Mouse (Mus musculus): ENCODE measurements at regions not wholly inside any gene's neighbourhood (a gene's known extent, or its start where the extent isn't known, plus 50 kb on each side); places are given as distances from the start of the nearest gene placed in this dataset.

- no peak for DNase-seq
Measured at GRCm38 (mm10) chr14:48942882-48943281, 123.0 kb upstream of the Ap5m1 start.

GRCm38 (mm10) chr14:48930886-48931285 is 135.0 kb upstream of the Ap5m1 start:
- DNase-seq = no peak

GRCm38 (mm10) chr14:48925870-48926269 is 140.0 kb upstream of the Ap5m1 start:
- DNase-seq = no peak

- DNase-seq = peak; percentile 51 to 55
Measured at GRCm38 (mm10) chr14:48909420-48909819, 156.5 kb upstream of the Ap5m1 start.

- no peak for DNase-seq
Measured at GRCm38 (mm10) chr14:48907991-48908698, 157.8 kb upstream of the Ap5m1 start.

- no peak for DNase-seq
Measured at GRCm38 (mm10) chr14:48907403-48907973, 158.4 kb upstream of the Ap5m1 start.

- DNase-seq = no peak
Measured at GRCm38 (mm10) chr14:48906956-48907355, 158.9 kb upstream of the Ap5m1 start.

- no peak for DNase-seq
Measured at GRCm38 (mm10) chr14:48904576-48904975, 161.3 kb upstream of the Ap5m1 start.

GRCm38 (mm10) chr14:48903526-48903925 is 162.4 kb upstream of the Ap5m1 start:
- DNase-seq = no peak

GRCm38 (mm10) chr14:48900201-48900600 is 165.7 kb upstream of the Ap5m1 start:
- DNase-seq = no peak

GRCm38 (mm10) chr14:48897140-48897539 is 168.8 kb upstream of the Ap5m1 start:
- no peak for DNase-seq

- DNase-seq = no peak
Measured at GRCm38 (mm10) chr14:48896235-48896634, 169.7 kb upstream of the Ap5m1 start.

- no peak for DNase-seq
Measured at GRCm38 (mm10) chr14:48891216-48891615, 174.7 kb upstream of the Ap5m1 start.

- DNase-seq = peak in 1 of 2 experiments; percentile 43
Measured at GRCm38 (mm10) chr14:48888954-48889353, 176.9 kb upstream of the Ap5m1 start.

- no peak for DNase-seq
Measured at GRCm38 (mm10) chr14:48880041-48880440, 185.9 kb upstream of the Ap5m1 start.

GRCm38 (mm10) chr14:48877998-48878657 is 187.8 kb upstream of the Ap5m1 start:
- DNase-seq = peak; percentile 77 to 94

GRCm38 (mm10) chr14:48871313-48871712 is 194.6 kb upstream of the Ap5m1 start:
- DNase-seq = no peak

- DNase-seq = no peak
Measured at GRCm38 (mm10) chr14:48869956-48870355, 195.9 kb upstream of the Ap5m1 start.

- no peak for DNase-seq
Measured at GRCm38 (mm10) chr14:48855453-48855852, 181.8 kb upstream of the Otx2 start.

- DNase-seq = no peak
Measured at GRCm38 (mm10) chr14:48854188-48854924, 180.7 kb upstream of the Otx2 start.

GRCm38 (mm10) chr14:48853479-48854187 is 180.0 kb upstream of the Otx2 start:
- no peak for DNase-seq

- no peak for DNase-seq
Measured at GRCm38 (mm10) chr14:48852787-48853186, 179.2 kb upstream of the Otx2 start.

GRCm38 (mm10) chr14:48852061-48852460 is 178.4 kb upstream of the Otx2 start:
- DNase-seq = no peak

Data from kidney, postnatal 25 days (tissue).